In genomic region chr6:50306625-50307024, GRCm38 (mm10) we compare ENCODE assay signal across 21 mouse cellular contexts. TPM values are rescaled to one million over a fixed set of nuclear protein-coding genes. Genes with fewer than 3 reads are reported as not detected.
A peak's percentile ranks its signal among the peaks of the same experiment; 100 is the strongest.
DNase-seq lines count a peak whose midpoint lies in the region; ATAC-seq and TF ChIP-seq lines count a peak whose summit lies in the region.
"Had no signal": no experiment of that assay in that cellular context is flagged by ENCODE, and none has a peak within 500 bp of the region (broad histone marks: within the 10 kb centered on the region; RNA-seq: fewer than 3 reads in every experiment).

No protein-coding gene starts in this region.

- H3K4me2 ChIP-seq in lung, postnatal 0 days (replicated peaks; ENCODE audit: low read depth, low read length): no peak overlapping the region
- H3K4me2 ChIP-seq in hindbrain, embryonic 12.5 days (replicated peaks): no peak overlapping the region
- H3K4me2 ChIP-seq: embryonic facial prominence, embryonic 12.5 days; heart, embryonic 11.5 days; heart, embryonic 15.5 days; hindbrain, embryonic 14.5 days had no signal

- no peak for TF ChIP-seq CTCF in lung, postnatal 0 days (IDR thresholded peaks at IDR 0.05)

- H3K27ac ChIP-seq in lung, postnatal 0 days (ENCODE audit: low read length): no peak overlapping the region
- H3K27ac ChIP-seq in hindbrain, embryonic 12.5 days: no peak overlapping the region
- H3K27ac ChIP-seq: embryonic facial prominence, embryonic 12.5 days; gastrocnemius, adult 2 months; heart, adult 2 months; heart, embryonic 15.5 days; hindbrain, embryonic 14.5 days had no signal

- DNase-seq in lung, postnatal 0 days (ENCODE audit: low spot score): peak; percentile 23
- DNase-seq in lung, postnatal 14 days: no peak
- DNase-seq in thymus, postnatal 4 days: no peak
- no peak for DNase-seq in left cerebral cortex, postnatal 14 days (ENCODE audit: low spot score in 2 of 2)
- DNase-seq: adrenal gland, postnatal 14 days; cerebellum, adult 8-10 months; cerebellum, postnatal 14 days; gastrocnemius, adult 2 months; gastrocnemius, postnatal 36 days; heart, adult 2 months; heart, postnatal 14 days had no signal

- H3K9ac ChIP-seq in lung, postnatal 0 days (replicated peaks; ENCODE audit: low read depth): no peak overlapping the region
- no peak overlapping the region for H3K9ac ChIP-seq in hindbrain, embryonic 12.5 days
- H3K9ac ChIP-seq: embryonic facial prominence, embryonic 12.5 days; heart, embryonic 15.5 days; hindbrain, embryonic 14.5 days had no signal

- H3K4me1 ChIP-seq in lung, postnatal 0 days (ENCODE audit: insufficient read depth, low read depth, low read length): no peaks in the 10 kb centered on the region
- H3K4me1 ChIP-seq in megakaryocyte, embryonic 14.5 days: 0 out of 2 replicates have a peak, but pooled peaks cover 7% of the 10 kb centered on the region
- no peaks in the 10 kb centered on the region for H3K4me1 ChIP-seq in hindbrain, embryonic 12.5 days
- H3K4me1 ChIP-seq: embryonic facial prominence, embryonic 12.5 days; heart, embryonic 15.5 days had no signal

- ATAC-seq in lung, postnatal 0 days: no peak
- peak; percentile 51 for ATAC-seq in common myeloid progenitor, adult 5-6 weeks (replicated peaks; ENCODE audit: low read depth, poor library complexity, severe bottlenecking)
- ATAC-seq in hindbrain, embryonic 12.5 days (ENCODE audit: low FRiP score): no peak
- ATAC-seq: forebrain, embryonic 16.5 days; intestine, embryonic 16.5 days had no signal

- no peaks in the 10 kb centered on the region for H3K27me3 ChIP-seq in lung, postnatal 0 days (replicated peaks; ENCODE audit: insufficient read depth, low read length)
- H3K27me3 ChIP-seq in megakaryocyte, embryonic 14.5 days (replicated peaks): no peaks in the 10 kb centered on the region
- H3K27me3 ChIP-seq in hindbrain, embryonic 12.5 days: no peaks in the 10 kb centered on the region
- H3K27me3 ChIP-seq: embryonic facial prominence, embryonic 12.5 days; heart, embryonic 15.5 days had no signal

- no peaks in the 10 kb centered on the region for H3K9me3 ChIP-seq in lung, postnatal 0 days (ENCODE audit: low read length)
- H3K9me3 ChIP-seq in megakaryocyte, embryonic 14.5 days: no peaks in the 10 kb centered on the region
- no peaks in the 10 kb centered on the region for H3K9me3 ChIP-seq in hindbrain, embryonic 12.5 days (replicated peaks)
- H3K9me3 ChIP-seq: embryonic facial prominence, embryonic 12.5 days; G1E; heart, embryonic 15.5 days had no signal

- H3K4me3 ChIP-seq in lung, postnatal 0 days (ENCODE audit: low read depth, low read length): no peak overlapping the region
- peak overlapping the region; percentile 78 for H3K4me3 ChIP-seq in megakaryocyte, embryonic 14.5 days (replicated peaks)
- no peak overlapping the region for H3K4me3 ChIP-seq in hindbrain, embryonic 12.5 days
- H3K4me3 ChIP-seq: embryonic facial prominence, embryonic 12.5 days; gastrocnemius, adult 2 months; heart, adult 2 months; heart, embryonic 15.5 days had no signal

- intact Hi-C loops in left cerebral cortex, postnatal 14 days (cut with DNase I): no loop called here

- WGBS in lung, postnatal 0 days: 68% methylated on average over 4 of the region's 4 CpGs
- WGBS in hindbrain, embryonic 12.5 days: 78% methylated on average over 4 of the region's 4 CpGs

- TF ChIP-seq EP300 in lung, postnatal 0 days (IDR thresholded peaks at IDR 0.05): no peak

- H3K36me3 ChIP-seq in lung, postnatal 0 days (ENCODE audit: insufficient read depth, low read length): no peaks in the 10 kb centered on the region
- H3K36me3 ChIP-seq in megakaryocyte, embryonic 14.5 days (replicated peaks; ENCODE audit: low read length): peaks cover 95% of the 10 kb centered on the region
- no peaks in the 10 kb centered on the region for H3K36me3 ChIP-seq in hindbrain, embryonic 12.5 days
- H3K36me3 ChIP-seq: embryonic facial prominence, embryonic 12.5 days; G1E had no signal

RNA-seq across cellular contexts. Expression of gene Gsdme, which starts 43.0 kb away (rescaled TPM):
- 13.2 and 14.8 TPM in 2 replicates for polyA plus RNA-seq in lung, postnatal 0 days (2015; fragmentation: Nextera tagmentation; extraction: Ambion mirVana)
- total RNA-seq in common myeloid progenitor, adult 5-6 weeks (2017): 6.6 and 9.5 TPM in 2 replicates
- polyA plus RNA-seq in megakaryocyte, embryonic 14.5 days (2012; ENCODE audit: insufficient read depth, low replicate concordance): 1.5 TPM in 1 of 2 replicates, not detected in the other
- 50.9 and 53.5 TPM in 2 replicates for polyA plus RNA-seq in hindbrain, embryonic 12.5 days (2016; fragmentation: Nextera tagmentation; extraction: Ambion mirVana)
- 10 to 100 TPM; 12.1 to 14.2 TPM for total RNA-seq in left cerebral cortex, postnatal 14 days (2021)
